Mouse (Mus musculus): Measurements from ENCODE around the gene Gm4846.
"Not testable (repeated sequence)": the region's sequence is repeated elsewhere in the genome, so short reads cannot be mapped to it uniquely, and the experiment has no call there.

DNA sequence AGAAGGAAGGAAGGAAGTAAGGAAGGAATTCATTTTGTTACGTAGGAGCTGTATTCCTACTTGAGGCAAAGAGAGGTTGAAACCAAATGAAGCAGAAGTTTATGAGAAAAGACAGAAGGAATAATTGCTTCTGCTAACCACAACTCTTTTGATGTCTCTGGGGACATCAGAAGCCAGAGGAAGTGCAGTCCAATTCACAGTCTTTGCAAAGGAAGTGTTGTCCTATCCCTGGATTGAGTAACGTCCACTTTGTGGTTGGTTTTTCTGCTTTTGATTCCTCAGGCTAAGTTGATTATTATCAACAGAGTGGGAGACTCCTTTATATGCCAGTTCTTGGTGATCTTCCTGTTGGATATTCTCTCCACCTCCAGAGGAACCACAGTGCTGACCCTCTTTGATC is 34.1 kb upstream of the Gm4846 start:
- not testable (repeated sequence) for TF ChIP-seq CTCF, EP300 (IDR thresholded peaks at IDR 0.05)
